Mouse (Mus musculus) heart, postnatal 25 days (tissue): ENCODE measurements around the gene Plagl1. TPM values are rescaled to one million over a fixed set of nuclear protein-coding genes. Genes with fewer than 3 reads are reported as not detected.

ENCODE experiments used
- DNase-seq: peaks from one replicate; pipeline ENCODE4 v3.0.0; 2022; ENCODE audit warnings: low spot score
- intact Hi-C: fragments of 180-260 bp; cut with DNase I; formaldehyde crosslinking; loops from one replicate; pipeline ENCODE4 v1.15.1; 2025
- total RNA-seq, 2 experiments: library from RNA; stranded (reverse); gene quantifications; 2 replicates each; pipeline ENCODE4 v1.2.3; 2021

Plagl1 gene
- total RNA-seq, 2 experiments from 2014 or later, result 9.6 to 12.4 TPM

- intact Hi-C loops, result no loop called here
- no peak for DNase-seq
These were observed 16.7 kb downstream of the Plagl1 start for GRCm38 (mm10) chr10:13076807-13077532.

GRCm38 (mm10) chr10:13082459-13082858 is 22.2 kb downstream of the Plagl1 start:
- intact Hi-C loops, result loop anchor here (10.0 kb wide), 1 partner anchor 452 kb away; no protein-coding TSS in a partner anchor

GRCm38 (mm10) chr10:13090596-13091424 is 30.5 kb downstream of the Plagl1 start:
- intact Hi-C loops, result no loop called here
- DNase-seq, result peak; percentile 62

More at GRCm38 (mm10) chr10:13082459-13082858, 22.2 kb downstream of the Plagl1 start:
- DNase-seq, result no peak

DNA sequence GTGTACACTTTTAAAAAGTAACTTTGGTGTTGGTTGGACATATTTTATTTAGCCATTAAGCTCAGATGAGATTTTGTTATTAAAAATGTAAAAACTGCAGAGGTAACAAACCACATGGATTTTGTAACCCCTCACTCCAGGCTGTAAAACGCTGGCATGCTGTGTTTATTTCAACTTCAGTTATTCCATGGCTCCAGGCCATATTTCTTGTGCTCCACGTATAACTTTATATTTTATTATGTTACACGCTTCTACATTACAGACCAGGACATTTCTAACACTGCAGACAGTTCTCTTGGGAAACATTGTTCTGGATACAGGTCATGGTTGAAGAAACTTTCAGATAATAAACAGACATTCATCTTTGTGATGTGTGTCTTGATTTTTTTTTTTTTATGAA is 32.7 kb downstream of the Plagl1 start:
- intact Hi-C loops, result no loop called here
- DNase-seq, result no peak

DNA sequence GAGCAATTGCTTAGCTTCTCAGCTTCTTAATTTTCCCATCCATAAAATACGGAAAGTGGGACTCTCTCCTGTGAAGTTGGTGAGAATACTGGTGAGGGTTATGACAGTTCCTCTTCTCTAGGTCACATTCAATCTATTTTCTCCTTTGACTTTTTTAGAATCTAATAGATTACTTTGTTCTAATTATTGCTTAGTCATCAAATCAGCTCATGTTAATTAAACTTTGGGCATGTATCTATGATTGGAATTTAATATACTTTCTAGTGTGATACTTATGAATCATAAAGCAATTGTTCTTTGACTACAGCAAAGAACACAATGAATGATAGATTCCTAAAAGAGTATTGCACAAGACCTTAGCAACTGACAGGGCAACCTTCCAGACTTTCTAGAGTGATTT is 38.6 kb downstream of the Plagl1 start:
- DNase-seq, result no peak
- intact Hi-C loops, result no loop called here

DNA sequence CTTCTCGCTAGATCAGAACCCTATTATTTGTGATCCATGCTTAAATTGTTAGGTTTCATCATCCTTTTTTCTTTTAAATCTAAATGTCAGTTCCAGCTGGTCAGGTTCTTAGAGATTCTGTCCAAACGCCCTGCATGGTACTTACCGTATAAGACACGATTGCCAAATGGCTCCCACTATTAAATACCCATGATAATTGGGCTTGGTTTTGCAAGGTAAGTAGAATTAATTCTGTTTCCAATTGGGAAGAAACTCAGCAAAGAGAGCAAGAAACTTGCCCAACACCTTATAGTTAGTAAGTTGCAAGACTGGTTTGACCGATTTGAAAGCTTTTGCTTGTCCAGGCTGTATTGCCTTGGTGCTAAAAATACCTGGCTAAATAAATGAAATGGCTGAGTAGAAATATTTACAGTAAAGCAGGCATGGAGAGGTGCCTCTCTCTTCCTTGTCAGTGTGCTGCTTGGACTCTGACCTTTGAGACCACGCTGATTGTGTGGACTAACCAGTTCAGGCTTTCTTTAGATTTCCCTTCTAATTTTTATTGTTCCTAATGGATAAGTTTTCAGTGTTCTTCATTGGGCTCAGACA is 39.9 kb downstream of the Plagl1 start:
- DNase-seq, result no peak
- intact Hi-C loops, result no loop called here

GRCm38 (mm10) chr10:13102360-13102759 is 42.1 kb downstream of the Plagl1 start:
- no peak for DNase-seq

GRCm38 (mm10) chr10:13103838-13104237 is 43.5 kb downstream of the Plagl1 start:
- intact Hi-C loops, result no loop called here
- DNase-seq, result no peak

More at GRCm38 (mm10) chr10:13102360-13102759, 42.1 kb downstream of the Plagl1 start:
- intact Hi-C loops, result no loop called here

- intact Hi-C loops, result no loop called here
- no peak for DNase-seq
These were observed 46.8 kb downstream of the Plagl1 start for GRCm38 (mm10) chr10:13106909-13107624.

GRCm38 (mm10) chr10:13108021-13108548 is 47.8 kb downstream of the Plagl1 start:
- intact Hi-C loops, result no loop called here
- no peak for DNase-seq

DNA sequence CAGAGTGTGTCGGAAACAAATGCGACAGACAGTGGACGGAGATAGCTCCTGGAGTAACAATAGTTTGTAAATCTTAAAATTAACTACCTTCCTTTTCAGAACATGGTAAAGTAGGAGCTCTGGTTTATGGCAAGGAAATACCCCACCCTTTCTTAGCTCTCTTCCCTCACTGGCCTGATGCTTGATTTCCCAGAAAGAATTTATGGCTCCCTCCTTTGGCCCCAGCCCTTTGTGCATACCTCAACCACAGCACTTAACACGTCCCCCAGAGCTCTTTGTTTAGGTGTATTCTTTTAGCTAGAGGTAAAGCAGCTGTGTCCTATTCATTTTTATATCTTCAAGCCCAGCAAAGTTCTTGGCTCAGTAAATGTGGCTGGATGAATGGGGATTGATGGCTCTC is 48.5 kb downstream of the Plagl1 start:
- DNase-seq, result no peak
- intact Hi-C loops, result no loop called here

- DNase-seq, result no peak
These were observed 49.5 kb downstream of the Plagl1 start for GRCm38 (mm10) chr10:13109781-13110180.

DNA sequence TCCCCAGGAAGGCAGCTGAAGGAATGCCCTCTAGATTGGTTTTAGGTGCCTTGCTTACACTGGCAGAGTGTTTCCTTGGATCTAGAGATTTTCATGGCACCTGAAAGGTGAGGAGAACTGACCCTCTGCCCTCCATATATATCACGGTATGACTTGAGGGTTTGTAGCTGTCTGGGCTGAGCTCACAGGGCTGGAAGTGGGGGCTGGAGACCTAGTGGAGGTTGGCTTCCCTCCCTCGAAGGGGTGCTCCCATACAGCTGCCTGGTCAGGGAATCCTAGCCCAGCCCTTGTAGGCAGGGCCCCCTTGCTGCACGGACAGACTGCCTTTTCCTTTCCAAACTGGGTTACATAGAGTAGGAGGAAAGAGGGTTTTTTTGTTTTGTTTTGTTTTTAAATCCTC is 52.5 kb downstream of the Plagl1 start:
- intact Hi-C loops, result no loop called here
- no peak for DNase-seq

More at GRCm38 (mm10) chr10:13109781-13110180, 49.5 kb downstream of the Plagl1 start:
- intact Hi-C loops, result no loop called here

- DNase-seq, result no peak
- intact Hi-C loops, result no loop called here
These were observed 53.3 kb downstream of the Plagl1 start for GRCm38 (mm10) chr10:13113641-13114040.

DNA sequence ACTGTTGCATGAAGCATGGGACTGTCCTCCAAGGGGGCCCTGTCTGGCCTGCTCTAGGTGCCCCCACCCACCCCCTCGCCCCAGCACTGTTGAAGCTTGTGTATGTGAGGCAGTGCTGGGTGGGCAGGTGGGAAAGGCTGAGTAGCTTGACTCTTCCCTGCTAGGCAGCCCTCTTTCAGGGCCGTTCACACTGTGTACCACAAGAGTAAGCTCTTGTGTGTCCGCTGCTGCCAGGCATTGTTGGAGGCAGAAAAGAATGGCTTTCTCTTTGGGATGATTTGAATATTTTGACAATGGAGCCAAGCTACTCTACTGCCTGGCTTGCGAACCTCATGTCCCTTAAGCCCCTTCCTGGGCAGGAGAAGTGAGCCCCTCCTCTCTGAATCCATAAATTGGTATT is 54.7 kb downstream of the Plagl1 start:
- intact Hi-C loops, result no loop called here
- DNase-seq, result no peak

DNA sequence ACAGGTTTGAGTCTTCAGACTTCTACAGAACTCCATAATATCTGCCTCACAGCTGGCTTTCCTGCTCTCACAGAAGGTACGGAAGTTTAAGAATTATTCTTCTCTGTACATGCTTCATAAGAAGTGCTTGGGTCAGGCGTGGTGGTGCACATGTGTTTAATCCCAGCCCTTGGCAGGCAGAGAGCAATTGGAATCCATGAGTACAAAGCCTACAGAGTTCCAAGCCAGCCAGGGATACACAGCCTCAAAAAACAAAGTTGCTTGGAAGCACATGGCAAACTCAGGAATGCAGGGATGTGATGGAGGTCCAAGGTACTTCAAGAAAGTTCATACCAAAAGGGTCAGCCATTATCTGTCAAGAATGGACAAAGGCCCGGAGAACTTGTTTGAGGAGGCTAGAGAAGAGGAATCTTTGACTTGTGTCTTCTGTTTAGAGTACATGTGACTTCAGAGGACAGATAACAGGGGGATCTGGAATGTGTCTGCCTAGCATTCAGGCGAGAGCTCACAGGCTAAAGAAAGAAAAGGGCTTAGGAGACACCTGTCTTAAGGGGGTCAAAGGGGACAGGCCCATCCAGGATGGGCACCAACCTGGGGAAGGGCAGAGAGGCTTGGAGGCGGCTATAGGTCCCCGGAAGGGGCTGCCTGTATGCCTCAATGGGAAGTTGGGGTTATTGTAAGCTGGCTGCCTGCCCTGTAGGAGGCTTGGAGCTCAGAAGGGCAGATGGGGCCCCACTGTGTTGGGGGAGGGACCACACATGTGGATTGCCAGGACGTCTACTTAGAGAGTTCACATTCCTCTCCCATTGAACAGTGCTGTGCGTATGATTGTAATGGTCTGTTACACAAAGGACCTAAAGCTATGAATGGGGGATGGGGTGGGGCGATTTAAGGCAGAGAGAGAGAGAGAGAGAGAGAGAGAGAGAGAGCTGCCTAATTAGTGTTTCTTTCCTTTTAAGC is 56.7 kb downstream of the Plagl1 start:
- DNase-seq, result no peak
- intact Hi-C loops, result no loop called here

DNA sequence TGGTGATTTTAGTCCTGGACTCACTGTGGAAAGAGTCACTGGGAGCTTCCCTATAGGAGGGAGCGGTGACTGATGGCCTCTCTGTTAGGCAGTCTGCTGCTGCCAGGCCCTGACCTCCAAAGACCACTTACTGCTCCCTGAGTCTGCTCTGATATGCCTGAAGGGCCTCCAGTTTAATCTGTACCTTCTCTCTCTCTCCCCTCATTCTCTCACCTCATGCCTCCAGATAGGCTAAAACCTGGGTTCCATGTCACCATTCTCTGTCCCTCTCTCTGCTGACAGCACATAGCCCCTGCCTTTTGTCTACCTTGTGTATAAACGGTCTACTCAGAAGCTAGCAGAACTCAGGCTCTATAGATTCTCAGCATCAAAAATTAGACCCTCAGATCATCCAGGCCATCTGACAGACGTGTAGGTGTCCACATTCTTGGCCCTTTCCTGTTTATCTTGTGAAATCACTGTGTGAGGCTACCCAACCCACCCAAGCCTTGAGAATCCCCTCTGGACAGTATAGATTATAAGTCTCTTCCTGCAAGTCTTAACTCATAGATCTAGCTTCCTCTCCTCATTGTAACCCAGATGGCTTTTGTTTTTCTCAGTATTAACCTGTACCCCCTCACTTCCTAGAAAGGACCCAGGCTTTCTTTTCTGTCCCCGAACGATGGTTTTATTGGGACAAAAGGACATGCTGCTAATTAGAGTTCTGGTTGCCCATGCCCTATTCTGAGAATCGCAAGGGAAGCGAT is 57.9 kb downstream of the Plagl1 start:
- no peak for DNase-seq
- intact Hi-C loops, result no loop called here

DNA sequence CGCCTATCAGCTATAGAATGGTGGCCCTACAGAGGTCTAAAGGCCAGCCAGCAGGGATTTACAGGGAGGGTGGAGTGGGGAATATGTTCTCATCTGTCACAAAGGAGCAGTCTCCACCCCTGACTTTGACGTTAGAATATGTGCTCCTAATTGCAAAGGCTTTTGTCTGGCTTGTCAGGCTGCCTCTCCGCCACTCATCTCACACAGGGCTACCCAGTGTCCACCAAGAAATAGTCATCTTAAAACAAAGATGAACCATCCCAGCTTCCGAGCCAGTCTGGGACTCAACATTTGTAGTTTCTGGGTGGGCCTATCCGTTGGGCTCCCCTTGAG is 58.4 kb downstream of the Plagl1 start:
- intact Hi-C loops, result no loop called here
- no peak for DNase-seq
